Mouse (Mus musculus) C2C12 (cell line): ENCODE results near the gene Magi1. TPM values are rescaled to one million over a fixed set of nuclear protein-coding genes. Genes with fewer than 3 reads are reported as not detected.

Experiments used
- H3K27me3 ChIP-seq: one replicate; pipeline ENCODE4 v1.6.1; 2011; ENCODE audit not compliant: control insufficient read depth, insufficient read depth, insufficient read length
- H3K36me3 ChIP-seq: one replicate; pipeline ENCODE4 v1.6.1; 2011; ENCODE audit not compliant: control insufficient read depth, insufficient read depth
- H3K4me3 ChIP-seq: one replicate; pipeline ENCODE4 v1.5.1; 2011; ENCODE audit warnings: mild to moderate bottlenecking, control low read depth; ENCODE audit not compliant: poor library complexity, insufficient read depth, severe bottlenecking
- H3K79me2 ChIP-seq: one replicate; pipeline ENCODE4 v1.6.1; 2011; ENCODE audit not compliant: control insufficient read depth, insufficient read depth
- H3K79me3 ChIP-seq: one replicate; pipeline ENCODE4 v1.6.1; 2011; ENCODE audit warnings: low read depth, control low read depth
- H3ac ChIP-seq: one replicate; pipeline ENCODE3; 2011; ENCODE audit warnings: low read depth; ENCODE audit not compliant: control insufficient read depth, insufficient read length
- CEBPB ChIP-seq: IDR thresholded peaks from one replicate; pipeline ENCODE4 v1.6.1; 2011; ENCODE audit warnings: low read depth, mild to moderate bottlenecking, control low read depth, moderate library complexity
- CTCF ChIP-seq: IDR thresholded peaks from one replicate; pipeline ENCODE4 v1.5.1; 2011; ENCODE audit not compliant: control insufficient read depth, insufficient read depth, insufficient read length
- FOSL1 ChIP-seq: IDR thresholded peaks from one replicate; pipeline ENCODE4 v1.8.0; 2011; ENCODE audit warnings: mild to moderate bottlenecking, low read length; ENCODE audit not compliant: poor library complexity, insufficient read depth, severe bottlenecking
- MAX ChIP-seq: IDR thresholded peaks from one replicate; pipeline ENCODE4 v1.6.1; 2011; ENCODE audit warnings: mild to moderate bottlenecking, control low read depth
- MYOD1 ChIP-seq: IDR thresholded peaks from one replicate; pipeline ENCODE4 v1.6.1; 2011; ENCODE audit warnings: low read depth; ENCODE audit not compliant: control insufficient read depth, insufficient read length
- MYOG ChIP-seq: IDR thresholded peaks from one replicate; pipeline ENCODE4 v1.6.1; 2011; ENCODE audit not compliant: control insufficient read depth, insufficient read length; ENCODE audit errors: extremely low read depth
- USF1 ChIP-seq: IDR thresholded peaks from one replicate; pipeline ENCODE4 v1.6.1; 2011; ENCODE audit warnings: low read depth, mild to moderate bottlenecking, control low read depth, moderate library complexity
- long read RNA-seq, 2 experiments: library from polyadenylated mRNA; unstranded; transcript quantifications; one replicate each; pipeline ENCODE4 v2.0.0; 2019 to 2020
- polyA plus RNA-seq: library from polyadenylated mRNA; unstranded; fragments of >200 nt; fragmentation: generic; extraction: Trizol; gene quantifications from one replicate; pipeline ENCODE4 v1.2.1, GENCODE M21; 2012; ENCODE audit warnings: missing spikeins

Magi1 gene
- 3.8 TPM for polyA plus RNA-seq
- long read RNA-seq, experiment 1, partial matches to known transcripts, result 0 of 1 reads
- long read RNA-seq, experiment 1, other reads (novel, unspliced or antisense), result 1 of 1 reads
- long read RNA-seq, experiment 2, partial matches to known transcripts, result 0 of 4 reads
- long read RNA-seq, experiment 2, other reads (novel, unspliced or antisense), result 4 of 4 reads

GRCm38 (mm10) chr6:94283318-94284061 is at the start of gene Magi1:
Gene Magi1, minus strand, starts transcription at chr6:94283917.
- Histone ChIP-seq H3K36me3 (no peaks in the 10 kb centered on the region), H3K79me3 (peaks cover 38% of the 10 kb centered on the region), H3K79me2 (peaks cover 47% of the 10 kb centered on the region), H3K27me3 (no peaks in the 10 kb centered on the region), H3K4me3 (peak within 1 kb of the TSS; percentile 85), H3ac (peak within 1 kb of the TSS; percentile 82)
- TF ChIP-seq CEBPB, result no peak
- TF ChIP-seq FOSL1, result no peak
- no peak for TF ChIP-seq CTCF
- TF ChIP-seq MAX, result no peak
- TF ChIP-seq MYOG, result no peak
- no peak for TF ChIP-seq MYOD1
- TF ChIP-seq USF1, result no peak

GRCm38 (mm10) chr6:94327143-94327542 is 43.4 kb upstream of the Magi1 start:
- Histone ChIP-seq H3K79me3 (no peaks in the 10 kb centered on the region), H3K4me3 (no peak overlapping the region)
- no peak for TF ChIP-seq CEBPB
- no peak for TF ChIP-seq MYOD1
- no peak for TF ChIP-seq CTCF
- TF ChIP-seq FOSL1, result no peak
- no peak for TF ChIP-seq MAX
- TF ChIP-seq USF1, result no peak
- no peak for TF ChIP-seq MYOG

GRCm38 (mm10) chr6:94316886-94317285 is 33.2 kb upstream of the Magi1 start:
- H3K79me2 ChIP-seq, result no peaks in the 10 kb centered on the region
- no peaks in the 10 kb centered on the region for H3K79me3 ChIP-seq
- H3ac ChIP-seq, result no peak overlapping the region
- no peaks in the 10 kb centered on the region for H3K36me3 ChIP-seq
- no peak overlapping the region for H3K4me3 ChIP-seq
- H3K27me3 ChIP-seq, result no peaks in the 10 kb centered on the region
- no peak for TF ChIP-seq MYOG
- TF ChIP-seq MAX, result no peak
- no peak for TF ChIP-seq CEBPB
- TF ChIP-seq FOSL1, result no peak
- TF ChIP-seq USF1, result no peak
- TF ChIP-seq CTCF, result no peak
- TF ChIP-seq MYOD1, result no peak

More at GRCm38 (mm10) chr6:94327143-94327542, 43.4 kb upstream of the Magi1 start:
- Histone ChIP-seq H3K27me3 (no peaks in the 10 kb centered on the region), H3K36me3 (no peaks in the 10 kb centered on the region), H3ac (no peak overlapping the region), H3K79me2 (no peaks in the 10 kb centered on the region)

- Histone ChIP-seq H3K36me3 (no peaks in the 10 kb centered on the region), H3K79me2 (no peaks in the 10 kb centered on the region), H3K27me3 (no peaks in the 10 kb centered on the region), H3K4me3 (no peak overlapping the region), H3ac (no peak overlapping the region), H3K79me3 (no peaks in the 10 kb centered on the region)
- TF ChIP-seq USF1 (no peak), FOSL1 (no peak), CEBPB (no peak), MYOG (no peak), CTCF (no peak), MYOD1 (no peak), MAX (no peak)
Measured at GRCm38 (mm10) chr6:94312285-94312684, 28.6 kb upstream of the Magi1 start.

GRCm38 (mm10) chr6:94308498-94308897 is 24.8 kb upstream of the Magi1 start:
- TF ChIP-seq CTCF, result no peak
- no peak for TF ChIP-seq MYOG
- Histone ChIP-seq H3K79me3 (no peaks in the 10 kb centered on the region), H3ac (no peak overlapping the region), H3K79me2 (no peaks in the 10 kb centered on the region), H3K36me3 (no peaks in the 10 kb centered on the region), H3K27me3 (no peaks in the 10 kb centered on the region), H3K4me3 (no peak overlapping the region)

GRCm38 (mm10) chr6:94303512-94303911 is 19.8 kb upstream of the Magi1 start:
- Histone ChIP-seq H3K4me3 (no peak overlapping the region), H3K36me3 (no peaks in the 10 kb centered on the region), H3ac (no peak overlapping the region), H3K27me3 (no peaks in the 10 kb centered on the region), H3K79me2 (no peaks in the 10 kb centered on the region), H3K79me3 (no peaks in the 10 kb centered on the region)
- TF ChIP-seq CTCF, result no peak
- TF ChIP-seq CEBPB, result no peak
- no peak for TF ChIP-seq FOSL1
- TF ChIP-seq MYOG, result no peak
- TF ChIP-seq MYOD1, result no peak
- no peak for TF ChIP-seq MAX
- TF ChIP-seq USF1, result no peak
